Mouse (Mus musculus) CH12.LX (cell line): ENCODE measurements around the gene Capn2. TPM values are rescaled to one million over a fixed set of nuclear protein-coding genes. Genes with fewer than 3 reads are reported as not detected.

ENCODE experiments used
- DNase-seq: peaks from one replicate; pipeline ENCODE4 v3.0.0-alpha.2; 2013; ENCODE audit errors: extremely low read depth
- H3K27ac ChIP-seq: 2 replicates; pipeline ENCODE4 v1.5.1; 2012; ENCODE audit warnings: low read depth, mild to moderate bottlenecking, control low read depth, moderate library complexity; ENCODE audit not compliant: insufficient read depth
- H3K27me3 ChIP-seq: replicated peaks from 2 replicates; pipeline ENCODE3; 2012; ENCODE audit warnings: inconsistent platforms
- H3K36me3 ChIP-seq, 2 experiments: replicated peaks in 1 of 2; 2 replicates each; pipeline versions ENCODE3 to v1.6.1; 2012; ENCODE audit warnings: inconsistent platforms in 1 of 2, low read length in 1 of 2, mild to moderate bottlenecking in 1 of 2, mixed read lengths in 1 of 2, moderate library complexity in 1 of 2; ENCODE audit not compliant: control insufficient read depth in 1 of 2, insufficient read depth in 1 of 2
- H3K4me1 ChIP-seq, 2 experiments: 2 replicates each; pipeline ENCODE4 v1.6.1; 2012; ENCODE audit warnings: inconsistent platforms in 1 of 2, moderate library complexity in 1 of 2; ENCODE audit not compliant: insufficient read depth in 2 of 2, control insufficient read depth in 1 of 2
- H3K4me2 ChIP-seq: 2 replicates; pipeline ENCODE4 v1.6.1; 2012; ENCODE audit warnings: low read depth, mild to moderate bottlenecking, control low read depth; ENCODE audit not compliant: poor library complexity, insufficient read depth, severe bottlenecking
- H3K4me3 ChIP-seq, 3 experiments: fragments of 150-350 bp in 1 of 3; sonication (generic) in 1 of 3; replicated peaks in 1 of 3; 2 replicates each; pipeline versions ENCODE3 to v1.5.1; 2011 to 2012; ENCODE audit warnings: low read depth in 2 of 3, low read length in 2 of 3, mild to moderate bottlenecking in 2 of 3, moderate library complexity in 2 of 3, control low read depth in 1 of 3, improper control_type of control experiment in 1 of 3, inconsistent platforms in 1 of 3, mixed read lengths in 1 of 3; ENCODE audit not compliant: poor library complexity in 1 of 3
- H3K79me2 ChIP-seq: replicated peaks from 2 replicates; pipeline ENCODE4 v1.6.1; 2012; ENCODE audit warnings: mild to moderate bottlenecking, moderate library complexity; ENCODE audit not compliant: control insufficient read depth, poor library complexity, insufficient read depth, severe bottlenecking; ENCODE audit errors: extremely low read depth
- H3K9ac ChIP-seq: 2 replicates; pipeline ENCODE4 v1.6.1; 2012; ENCODE audit warnings: low read depth, mild to moderate bottlenecking, control low read depth, moderate library complexity; ENCODE audit not compliant: insufficient read depth
- H3K9me3 ChIP-seq: replicated peaks from 2 replicates; pipeline ENCODE3; 2012; ENCODE audit warnings: low read length, inconsistent platforms, mixed read lengths
- BHLHE40 ChIP-seq: IDR thresholded peaks from 2 replicates; pipeline ENCODE4 v1.6.1; 2011; ENCODE audit warnings: mild to moderate bottlenecking, low read depth, low read length, improper control_type of control experiment
- CHD2 ChIP-seq: IDR thresholded peaks from 2 replicates; pipeline ENCODE4 v1.6.1; 2011; ENCODE audit warnings: low read length, improper control_type of control experiment
- GABPA ChIP-seq: IDR thresholded peaks from 2 replicates; pipeline ENCODE4 v1.6.1; 2012; ENCODE audit warnings: low read depth, low read length, improper control_type of control experiment, inconsistent platforms; ENCODE audit not compliant: insufficient replicate concordance
- MEF2A ChIP-seq: IDR thresholded peaks from 2 replicates; pipeline ENCODE4 v1.6.1; 2014; ENCODE audit warnings: low read depth, mild to moderate bottlenecking, inconsistent platforms, low read length, improper control_type of control experiment, borderline replicate concordance
- MXI1 ChIP-seq: IDR thresholded peaks from 2 replicates; pipeline ENCODE4 v1.6.1; 2011; ENCODE audit warnings: mild to moderate bottlenecking, low read depth, low read length, improper control_type of control experiment
- MYC ChIP-seq: IDR thresholded peaks from 2 replicates; pipeline ENCODE4 v1.6.1; 2011; ENCODE audit warnings: low read depth, mild to moderate bottlenecking, improper control_type of control experiment, low read length
- NELFE ChIP-seq: IDR thresholded peaks from 2 replicates; pipeline ENCODE4 v1.6.1; 2011; ENCODE audit warnings: low read depth, low read length, improper control_type of control experiment
- NRF1 ChIP-seq: IDR thresholded peaks from 2 replicates; pipeline ENCODE4 v1.6.1; 2014; ENCODE audit warnings: low read depth, mild to moderate bottlenecking, inconsistent platforms, low read length, improper control_type of control experiment, moderate library complexity
- POLR2AphosphoS2 ChIP-seq: IDR thresholded peaks from 2 replicates; pipeline ENCODE4 v1.6.1; 2011; ENCODE audit warnings: low read depth, low read length, improper control_type of control experiment
- RAD21 ChIP-seq: IDR thresholded peaks from 2 replicates; pipeline ENCODE4 v1.6.1; 2011; ENCODE audit warnings: low read depth, mild to moderate bottlenecking, low read length, improper control_type of control experiment, moderate library complexity
- TBP ChIP-seq: conservative IDR thresholded peaks from 2 replicates; pipeline ENCODE4 v1.6.1; 2011; ENCODE audit warnings: low read depth, low read length, improper control_type of control experiment
- TCF12 ChIP-seq: IDR thresholded peaks from 2 replicates; pipeline ENCODE4 v1.6.1; 2014; ENCODE audit warnings: low read depth, mild to moderate bottlenecking, inconsistent platforms, low read length, improper control_type of control experiment
- ZC3H11A ChIP-seq: IDR thresholded peaks from 2 replicates; pipeline ENCODE4 v1.6.1; 2012; ENCODE audit warnings: low read depth, mild to moderate bottlenecking, inconsistent platforms, low read length, improper control_type of control experiment
- ZKSCAN1 ChIP-seq: IDR thresholded peaks from 2 replicates; pipeline ENCODE4 v1.6.1; 2012; ENCODE audit warnings: low read depth, inconsistent platforms, low read length, improper control_type of control experiment, borderline replicate concordance
- dilution Hi-C: fragments of 300-500 bp; cut with MboI; formaldehyde crosslinking; loops from 2 replicates; pipeline ENCODE4 v1.14.3; 2020; ENCODE audit warnings: low sequenced_read_pairs; ENCODE audit not compliant: extremely low pct_unique_long_range_greater_than_20kb, extremely low pct_ligation_motif_present
- in situ Hi-C: fragments of 300-500 bp; cut with MboI; formaldehyde crosslinking; loops from 3 replicates; pipeline ENCODE4 v1.14.3; 2019; ENCODE audit warnings: low sequenced_read_pairs, low pct_ligation_motif_present, low pct_unique_long_range_greater_than_20kb, mixed read lengths
- polyA plus RNA-seq: library from polyadenylated mRNA; unstranded; fragments of >175 nt; gene quantifications from 2 replicates; pipeline ENCODE4 v1.2.1, GENCODE M21; 2012; ENCODE audit warnings: low read depth; ENCODE audit not compliant: insufficient read length
- total RNA-seq, 2 experiments: library from RNA; depleted of rRNA; stranded (reverse); fragments of 300-350 nt in 1 of 2; fragments of >200 nt in 1 of 2; gene quantifications; 2 replicates each; pipeline ENCODE4 v1.2.3; 2012 to 2014

Capn2 gene
- total and polyA plus RNA-seq, 3 experiments = 10.9 to 28.1 (median 15.0) TPM

- peaks cover 0 to 12% of the 10 kb centered on the region in 2 experiments for H3K36me3 ChIP-seq
- no peaks in the 10 kb centered on the region for H3K9me3 ChIP-seq
- H3K4me2 ChIP-seq = no peak overlapping the region
- no peaks in the 10 kb centered on the region for H3K79me2 ChIP-seq
- DNase-seq = no peak
- dilution Hi-C loops (no loop called here), in situ Hi-C loops (loop anchor here (25.0 kb wide), 1 partner anchor 613 kb away; no protein-coding TSS in a partner anchor)
- H3K9ac ChIP-seq = no peak overlapping the region
- peaks cover 34 to 41% of the 10 kb centered on the region in 2 experiments for H3K4me1 ChIP-seq
- no peak overlapping the region for H3K4me3 ChIP-seq
- TF ChIP-seq MYC = no peak
- TF ChIP-seq ZKSCAN1 = no peak
- TF ChIP-seq ZC3H11A = no peak
- TF ChIP-seq CHD2 = no peak
- no peak for TF ChIP-seq NELFE
- H3K27me3 ChIP-seq = no peaks in the 10 kb centered on the region
- H3K27ac ChIP-seq = no peak overlapping the region
Measured at GRCm38 (mm10) chr1:182500224-182500623, 17.2 kb downstream of the Capn2 start.

GRCm38 (mm10) chr1:182499443-182500089, 17.8 kb downstream of the Capn2 start:
- peaks cover 0 to 12% of the 10 kb centered on the region in 2 experiments for H3K36me3 ChIP-seq
- H3K4me2 ChIP-seq = no peak overlapping the region
- no peak for DNase-seq
- no peaks in the 10 kb centered on the region for H3K27me3 ChIP-seq
- no peak overlapping the region for H3K9ac ChIP-seq
- no peak overlapping the region for H3K27ac ChIP-seq
- in situ Hi-C loops (loop anchor here (25.0 kb wide), 1 partner anchor 612 kb away; no protein-coding TSS in a partner anchor), dilution Hi-C loops (no loop called here)
- no peaks in the 10 kb centered on the region for H3K9me3 ChIP-seq
- TF ChIP-seq RAD21 (no peak), MEF2A (no peak), GABPA (no peak), MXI1 (no peak), NRF1 (no peak), BHLHE40 (no peak), CHD2 (no peak), POLR2AphosphoS2 (no peak), MYC (no peak), ZC3H11A (no peak), TBP (no peak), TCF12 (no peak), NELFE (no peak)
- peaks cover 34 to 40% of the 10 kb centered on the region in 2 experiments for H3K4me1 ChIP-seq
- no peaks in the 10 kb centered on the region for H3K79me2 ChIP-seq
- no peak overlapping the region for H3K4me3 ChIP-seq
